Mouse (Mus musculus) liver, embryonic 14.5 days (tissue): ENCODE measurements around the gene Gm49373. TPM values are rescaled to one million over a fixed set of nuclear protein-coding genes. Genes with fewer than 3 reads are reported as not detected.

ENCODE experiments used
- ATAC-seq: fragments of 200-750 bp; cut with Nextera tagmentation; 2 replicates; pipeline ENCODE4 v1.8.0; 2017; ENCODE audit warnings: moderate number of reproducible peaks, mild to moderate bottlenecking, moderate library complexity; ENCODE audit not compliant: insufficient read depth
- DNase-seq, 3 experiments: peaks; one replicate each; pipeline ENCODE4 v3.0.0-alpha.2; 2012 to 2013; ENCODE audit warnings: low read depth in 3 of 3, low spot score in 3 of 3
- H3K27ac ChIP-seq: fragments of 300-500 bp; sonication (generic); 2 replicates; pipeline ENCODE4 v1.5.1; 2014; ENCODE audit warnings: moderate library complexity, mild to moderate bottlenecking, control low read depth, inconsistent platforms
- H3K27me3 ChIP-seq: fragments of 300-500 bp; sonication (generic); 2 replicates; pipeline ENCODE4 v1.6.1; 2014; ENCODE audit warnings: mild to moderate bottlenecking, low read length, moderate library complexity; ENCODE audit not compliant: control insufficient read depth, insufficient read depth
- H3K36me3 ChIP-seq: fragments of 300-500 bp; sonication (generic); replicated peaks from 2 replicates; pipeline ENCODE4 v1.6.1; 2014; ENCODE audit warnings: low read depth; ENCODE audit not compliant: control insufficient read depth, insufficient read depth
- H3K4me1 ChIP-seq, 2 experiments: fragments of 200-500 bp in 1 of 2; fragments of 300-500 bp in 1 of 2; sonication (generic) in 1 of 2; replicated peaks; 2 replicates each; pipeline ENCODE4 v1.6.1; 2012 to 2014; ENCODE audit warnings: antibody characterized with exemption in 1 of 2, inconsistent platforms in 1 of 2, low read length in 1 of 2; ENCODE audit not compliant: control insufficient read depth in 2 of 2, insufficient read depth in 2 of 2
- H3K4me2 ChIP-seq: fragments of 300-500 bp; sonication (generic); 2 replicates; pipeline ENCODE4 v1.6.1; 2014; ENCODE audit warnings: low read depth, mild to moderate bottlenecking, control low read depth, moderate library complexity
- H3K4me3 ChIP-seq, 2 experiments: fragments of 200-500 bp in 1 of 2; fragments of 300-500 bp in 1 of 2; sonication (generic) in 1 of 2; 2 replicates each; pipeline ENCODE4 v1.5.1; 2012 to 2014; ENCODE audit warnings: low read depth in 2 of 2, low read length in 2 of 2, mild to moderate bottlenecking in 2 of 2, control low read depth in 1 of 2, inconsistent platforms in 1 of 2, moderate library complexity in 1 of 2; ENCODE audit not compliant: insufficient read depth in 1 of 2
- H3K9ac ChIP-seq: fragments of 300-500 bp; sonication (generic); replicated peaks from 2 replicates; pipeline ENCODE4 v1.6.1; 2014; ENCODE audit warnings: mild to moderate bottlenecking, control low read depth, moderate library complexity
- H3K9me3 ChIP-seq: fragments of 300-500 bp; sonication (generic); 2 replicates; pipeline ENCODE4 v1.6.1; 2016; ENCODE audit warnings: low read length, mixed read lengths; ENCODE audit not compliant: control insufficient read depth
- CTCF ChIP-seq: IDR thresholded peaks from 2 replicates; pipeline ENCODE4 v1.5.1; 2016; ENCODE audit warnings: antibody characterized with exemption, low read depth, control low read depth
- EP300 ChIP-seq: IDR thresholded peaks from 2 replicates; pipeline ENCODE4 v1.6.1; 2016; ENCODE audit warnings: antibody characterized with exemption, low read depth
- WGBS: fragments of 180-500 bp; shearing (Covaris S2); extraction: QIAGEN DNeasy Blood & Tissue Kit; methylation state at CpG from one replicate; pipeline ENCODE4 v1.1.7; 2014; ENCODE audit not compliant: insufficient replicate concordance; 5-methylcytosine and 5-hydroxymethylcytosine counted together
- polyA plus RNA-seq, 2 experiments: library from polyadenylated mRNA; depleted of rRNA in 1 of 2; stranded (reverse) in 1 of 2; unstranded in 1 of 2; fragments of >200 nt; fragmentation: Nextera tagmentation in 1 of 2; extraction: Ambion mirVana in 1 of 2; gene quantifications; 2 replicates each; pipeline versions ENCODE4 v1.2.1 to v1.2.3; 2012 to 2014

The Gm49373 gene
- polyA plus RNA-seq, 2 experiments, result 0.46 to 0.94 TPM

GRCm38 (mm10) chr9:21029291-21030054, 43.4 kb downstream of the Gm49373 start, which contains the start of gene Icam4:
Icam4 (plus strand) TSS chr9:21029373.
- Histone ChIP-seq H3K4me1 (peaks cover 30 to 32% of the 10 kb centered on the region in 2 experiments), H3K9ac (peak within 1 kb of the TSS; percentile 95), H3K36me3 (no peaks in the 10 kb centered on the region), H3K4me3 (peak within 1 kb of the TSS; percentile 67 to 87), H3K9me3 (no peaks in the 10 kb centered on the region), H3K27ac (peak within 1 kb of the TSS; percentile 91), H3K27me3 (peaks cover 26% of the 10 kb centered on the region), H3K4me2 (peak within 1 kb of the TSS; percentile 100)
- ATAC-seq (peak; percentile 81), DNase-seq (peak; percentile 89)
- under 1% methylated on average over 37 of the region's 37 CpGs for WGBS
- TF ChIP-seq EP300 (peak; percentile 88), CTCF (peak; percentile 98)

GRCm38 (mm10) chr9:21028560-21029110, 44.3 kb downstream of the Gm49373 start:
- 44% methylated on average over 6 of the region's 6 CpGs for WGBS
- peak overlapping the region; percentile 95 for H3K9ac ChIP-seq
- no peak for ATAC-seq
- peak in 1 of 3 experiments; percentile 39 for DNase-seq
- H3K36me3 ChIP-seq, result no peaks in the 10 kb centered on the region
- H3K4me2 ChIP-seq, result peak overlapping the region; percentile 100
- peak overlapping the region; percentile 91 for H3K27ac ChIP-seq
- H3K4me3 ChIP-seq, result peak overlapping the region; percentile 16 to 67; a peak in 3 of 4 replicates
- no peaks in the 10 kb centered on the region for H3K9me3 ChIP-seq
- no peak for TF ChIP-seq EP300
- no peak for TF ChIP-seq CTCF
- peaks cover 30 to 32% of the 10 kb centered on the region in 2 experiments for H3K4me1 ChIP-seq
- peaks cover 17% of the 10 kb centered on the region for H3K27me3 ChIP-seq

DNA sequence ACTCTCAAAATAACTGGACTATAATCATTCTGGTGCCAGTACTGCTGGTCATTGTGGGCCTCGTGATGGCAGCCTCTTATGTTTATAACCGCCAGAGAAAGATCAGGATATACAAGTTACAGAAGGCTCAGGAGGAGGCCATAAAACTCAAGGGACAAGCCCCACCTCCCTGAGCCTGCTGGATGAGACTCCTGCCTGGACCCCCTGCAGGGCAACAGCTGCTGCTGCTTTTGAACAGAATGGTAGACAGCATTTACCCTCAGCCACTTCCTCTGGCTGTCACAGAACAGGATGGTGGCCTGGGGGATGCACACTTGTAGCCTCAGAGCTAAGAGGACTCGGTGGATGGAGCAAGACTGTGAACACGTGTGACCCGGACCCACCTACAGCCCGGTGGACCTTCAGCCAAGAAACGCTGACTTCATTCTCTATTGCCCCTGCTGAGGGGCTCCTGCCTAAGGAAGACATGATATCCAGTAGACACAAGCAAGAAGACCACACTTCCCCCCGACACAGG, 45.1 kb downstream of the Gm49373 start:
- WGBS, result 72% methylated on average over 8 of the region's 8 CpGs
- H3K4me1 ChIP-seq, result peaks cover 28 to 30% of the 10 kb centered on the region in 2 experiments
- DNase-seq, result no peak
- H3K4me2 ChIP-seq, result no peak overlapping the region; the same call in 1 of the 2 replicates
- H3K27ac ChIP-seq, result peak overlapping the region; percentile 91
- no peaks in the 10 kb centered on the region for H3K9me3 ChIP-seq
- H3K4me3 ChIP-seq, result no peak overlapping the region
- H3K27me3 ChIP-seq, result peaks cover 11% of the 10 kb centered on the region
- TF ChIP-seq CTCF (no peak), EP300 (no peak)
- ATAC-seq, result no peak
- no peaks in the 10 kb centered on the region for H3K36me3 ChIP-seq
- H3K9ac ChIP-seq, result no peak overlapping the region

DNA sequence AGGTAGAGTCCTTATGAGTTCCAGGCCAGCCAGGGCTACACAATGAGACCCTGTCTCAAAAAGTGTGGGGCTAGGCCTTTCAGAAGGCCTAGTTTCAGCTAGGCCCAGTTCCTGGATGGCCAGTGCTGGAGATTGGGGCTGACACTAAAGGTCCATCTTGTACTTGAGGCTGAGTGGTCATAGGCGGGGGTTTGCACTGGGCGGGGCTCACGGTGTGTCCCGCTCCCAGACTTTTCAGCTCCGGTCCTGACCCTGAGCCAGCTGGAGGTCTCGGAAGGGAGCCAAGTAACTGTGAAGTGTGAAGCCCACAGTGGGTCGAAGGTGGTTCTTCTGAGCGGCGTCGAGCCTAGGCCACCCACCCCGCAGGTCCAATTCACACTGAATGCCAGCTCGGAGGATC, 46.0 kb downstream of the Gm49373 start:
- peaks cover under 1% of the 10 kb centered on the region for H3K27me3 ChIP-seq
- no peaks in the 10 kb centered on the region for H3K9me3 ChIP-seq
- H3K36me3 ChIP-seq, result no peaks in the 10 kb centered on the region
- no peak overlapping the region for H3K9ac ChIP-seq
- peak overlapping the region; percentile 23; the same call in 1 of the 2 replicates for H3K27ac ChIP-seq
- 84% methylated on average over 12 of the region's 12 CpGs for WGBS
- TF ChIP-seq CTCF (no peak), EP300 (no peak)
- no peak for DNase-seq
- no peak overlapping the region for H3K4me2 ChIP-seq
- H3K4me1 ChIP-seq, result peaks cover 20 to 21% of the 10 kb centered on the region in 2 experiments
- H3K4me3 ChIP-seq, result no peak overlapping the region
- no peak for ATAC-seq

GRCm38 (mm10) chr9:21025258-21025810, 47.6 kb downstream of the Gm49373 start:
- Histone ChIP-seq H3K27ac (no peak overlapping the region), H3K4me3 (no peak overlapping the region), H3K4me2 (no peak overlapping the region), H3K9ac (no peak overlapping the region), H3K27me3 (no peaks in the 10 kb centered on the region), H3K9me3 (no peaks in the 10 kb centered on the region), H3K36me3 (no peaks in the 10 kb centered on the region), H3K4me1 (peaks cover 15 to 17% of the 10 kb centered on the region in 2 experiments)
- TF ChIP-seq CTCF (no peak), EP300 (no peak)
- DNase-seq (no peak), ATAC-seq (no peak)
- 80% methylated on average over 19 of the region's 19 CpGs for WGBS
